Mouse (Mus musculus): ENCODE data around the gene Nr5a1.

- TF ChIP-seq EP300 (IDR thresholded peaks at IDR 0.05; ENCODE audit: low read depth) (no peak), CTCF (IDR thresholded peaks at IDR 0.05; ENCODE audit: low read depth) (no peak)
These were observed 2.1 kb downstream of the Nr5a1 start for GRCm38 (mm10) chr2:38712076-38712768.
